Mouse (Mus musculus): Measurements from ENCODE around the gene Nup93. TPM values are rescaled to one million over a fixed set of nuclear protein-coding genes. Genes with fewer than 3 reads are reported as not detected.

Nup93 gene
- polyA plus RNA-seq, 1 experiment from 2014 or later, result 63.8 TPM

DNA sequence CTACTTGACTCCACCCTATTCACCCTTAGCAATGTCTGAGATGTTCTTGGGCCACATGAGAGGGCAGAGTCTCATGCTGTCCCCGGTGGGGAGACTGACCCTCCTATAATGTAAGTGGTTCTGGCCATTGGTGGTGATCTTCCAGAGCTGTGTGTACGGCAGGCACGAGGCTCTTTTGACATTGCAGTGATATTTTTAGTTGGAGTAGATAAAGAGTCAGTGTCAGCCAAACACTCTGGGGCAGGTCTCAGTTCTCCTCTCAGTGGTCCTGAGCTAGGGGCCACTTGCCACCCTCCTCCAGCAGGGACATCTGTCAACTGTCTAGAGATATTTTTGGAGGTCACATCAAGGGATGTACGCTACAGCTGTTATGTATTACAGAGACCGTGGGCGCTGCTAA, 142.9 kb downstream of the Nup93 start:
- H3K36me3 ChIP-seq (ENCODE audit: control insufficient read depth, insufficient read depth), result no peaks in the 10 kb centered on the region
- no peak overlapping the region for H3K9ac ChIP-seq (replicated peaks; ENCODE audit: low read depth, low read length)
- H3K27ac ChIP-seq (ENCODE audit: low read length), result no peak overlapping the region
- no peaks in the 10 kb centered on the region for H3K9me3 ChIP-seq (ENCODE audit: control insufficient read depth, low read length)
- no peaks in the 10 kb centered on the region for H3K27me3 ChIP-seq (replicated peaks; ENCODE audit: control insufficient read depth, insufficient read depth, low read length)
- no peak overlapping the region for H3K4me3 ChIP-seq (replicated peaks; ENCODE audit: low read length)
- ATAC-seq, result no peak
- H3K4me2 ChIP-seq (ENCODE audit: low read length), result no peak overlapping the region
- peaks cover 5% of the 10 kb centered on the region for H3K4me1 ChIP-seq (replicated peaks; ENCODE audit: control insufficient read depth, insufficient read depth, low read length)
- WGBS, result 87% methylated on average over 6 of the region's 6 CpGs

DNA sequence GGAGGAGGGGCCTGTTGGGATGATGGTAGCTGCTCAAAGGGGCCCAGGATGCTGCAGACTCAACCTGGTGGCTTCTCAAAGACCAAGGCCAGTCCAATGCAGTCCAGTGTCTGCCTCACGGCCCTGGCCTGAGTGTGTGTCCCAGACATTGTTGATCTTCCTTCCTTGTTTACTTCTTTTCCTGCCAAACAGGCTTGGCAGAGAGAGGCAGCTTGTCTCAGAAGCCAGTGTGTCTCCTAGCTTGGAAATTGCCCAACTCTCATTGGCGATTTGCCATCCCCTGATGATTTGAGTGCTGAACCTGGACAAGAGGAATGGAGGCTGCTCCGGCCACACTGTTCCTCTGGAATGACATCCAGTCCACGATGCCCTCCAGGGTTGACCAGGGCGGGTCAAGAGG, 144.2 kb downstream of the Nup93 start:
- Histone ChIP-seq H3K9me3 (ENCODE audit: control insufficient read depth, low read length) (no peaks in the 10 kb centered on the region), H3K9ac (replicated peaks; ENCODE audit: low read depth, low read length) (no peak overlapping the region), H3K36me3 (ENCODE audit: control insufficient read depth, insufficient read depth) (no peaks in the 10 kb centered on the region), H3K4me3 (replicated peaks; ENCODE audit: low read length) (no peak overlapping the region), H3K4me1 (replicated peaks; ENCODE audit: control insufficient read depth, insufficient read depth, low read length) (peaks cover 5% of the 10 kb centered on the region), H3K27ac (ENCODE audit: low read length) (no peak overlapping the region), H3K4me2 (ENCODE audit: low read length) (no peak overlapping the region), H3K27me3 (replicated peaks; ENCODE audit: control insufficient read depth, insufficient read depth, low read length) (no peaks in the 10 kb centered on the region)
- 56% methylated on average over 5 of the region's 5 CpGs for WGBS
- ATAC-seq, result no peak

DNA sequence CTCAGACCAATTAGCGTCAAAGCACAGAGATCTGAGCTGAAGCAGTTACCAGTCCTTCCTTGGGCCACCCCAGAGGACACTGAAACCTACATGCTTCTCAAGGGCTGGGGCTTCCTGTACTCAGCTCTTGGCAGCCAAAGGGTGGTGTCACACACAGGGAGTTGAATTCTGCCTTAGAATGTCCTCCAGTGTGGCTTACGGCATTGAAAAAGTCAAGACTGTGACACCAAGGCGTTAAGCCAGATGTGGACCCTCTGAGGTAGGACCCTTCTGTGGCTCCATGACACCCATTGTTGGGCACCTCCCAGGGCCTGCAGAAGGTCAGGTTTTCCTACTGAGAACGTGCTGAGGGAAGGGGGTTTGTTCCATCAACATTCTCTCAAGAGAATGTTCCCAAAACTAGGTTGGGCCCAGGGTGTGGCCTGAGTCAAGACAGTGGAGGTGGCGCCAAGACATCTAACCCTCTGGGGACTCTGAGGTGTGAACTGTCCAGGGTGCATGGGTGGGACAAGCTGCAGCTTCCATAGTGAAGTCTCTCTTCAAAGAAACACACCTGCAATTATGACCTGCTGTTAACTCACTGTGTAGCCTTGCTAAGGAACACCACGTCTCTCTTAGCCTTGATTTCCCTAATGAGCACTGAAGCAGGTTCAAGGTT, 147.5 kb downstream of the Nup93 start:
- no peak overlapping the region for H3K27ac ChIP-seq (ENCODE audit: low read length)
- 90% methylated on average over 6 of the region's 6 CpGs for WGBS
- no peak for ATAC-seq
- H3K9me3 ChIP-seq (ENCODE audit: control insufficient read depth, low read length), result no peaks in the 10 kb centered on the region
- no peak overlapping the region for H3K9ac ChIP-seq (replicated peaks; ENCODE audit: low read depth, low read length)
- H3K36me3 ChIP-seq (ENCODE audit: control insufficient read depth, insufficient read depth), result no peaks in the 10 kb centered on the region
- H3K4me3 ChIP-seq (replicated peaks; ENCODE audit: low read length), result no peak overlapping the region
- no peak overlapping the region for H3K4me2 ChIP-seq (ENCODE audit: low read length)
- H3K4me1 ChIP-seq (replicated peaks; ENCODE audit: control insufficient read depth, insufficient read depth, low read length), result peaks cover 5% of the 10 kb centered on the region
- H3K27me3 ChIP-seq (replicated peaks; ENCODE audit: control insufficient read depth, insufficient read depth, low read length), result no peaks in the 10 kb centered on the region

DNA sequence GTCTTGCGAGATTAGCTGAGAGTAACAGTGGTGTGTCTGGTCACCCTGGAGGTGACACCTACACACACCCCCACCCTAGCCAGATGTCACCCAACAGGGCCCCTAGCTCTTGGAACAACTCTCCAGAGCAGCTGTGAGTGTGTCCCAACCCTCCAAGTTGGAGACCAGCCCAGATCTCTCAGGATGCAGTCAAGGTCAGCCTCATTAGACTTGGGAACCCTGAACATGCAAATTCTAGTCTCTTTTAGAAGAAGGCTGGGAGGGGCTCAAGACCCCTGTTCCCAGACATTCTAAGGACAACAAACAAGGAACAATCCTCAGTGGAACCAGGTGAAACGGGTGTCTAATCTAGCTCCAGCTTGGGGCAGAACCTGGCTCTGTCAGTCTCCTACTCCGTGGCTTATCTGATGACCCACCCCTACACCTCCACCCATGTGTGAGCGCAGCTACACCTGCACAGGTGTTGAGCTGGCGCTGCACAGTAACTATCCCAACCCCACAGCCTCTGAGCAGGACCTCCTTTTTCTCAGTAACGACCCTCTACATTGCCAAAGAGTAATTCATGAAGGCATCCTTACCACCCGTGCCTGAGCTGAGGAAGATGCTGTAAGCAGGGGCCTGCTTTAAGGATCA, 148.4 kb downstream of the Nup93 start:
- H3K4me3 ChIP-seq (replicated peaks; ENCODE audit: low read length), result no peak overlapping the region
- no peaks in the 10 kb centered on the region for H3K9me3 ChIP-seq (ENCODE audit: control insufficient read depth, low read length)
- H3K27ac ChIP-seq (ENCODE audit: low read length), result no peak overlapping the region
- WGBS, result 76% methylated on average over 7 of the region's 7 CpGs
- H3K4me1 ChIP-seq (replicated peaks; ENCODE audit: control insufficient read depth, insufficient read depth, low read length), result peaks cover 5% of the 10 kb centered on the region
- no peaks in the 10 kb centered on the region for H3K27me3 ChIP-seq (replicated peaks; ENCODE audit: control insufficient read depth, insufficient read depth, low read length)
- no peak for ATAC-seq
- no peak overlapping the region for H3K4me2 ChIP-seq (ENCODE audit: low read length)
- no peaks in the 10 kb centered on the region for H3K36me3 ChIP-seq (ENCODE audit: control insufficient read depth, insufficient read depth)
- no peak overlapping the region for H3K9ac ChIP-seq (replicated peaks; ENCODE audit: low read depth, low read length)

DNA sequence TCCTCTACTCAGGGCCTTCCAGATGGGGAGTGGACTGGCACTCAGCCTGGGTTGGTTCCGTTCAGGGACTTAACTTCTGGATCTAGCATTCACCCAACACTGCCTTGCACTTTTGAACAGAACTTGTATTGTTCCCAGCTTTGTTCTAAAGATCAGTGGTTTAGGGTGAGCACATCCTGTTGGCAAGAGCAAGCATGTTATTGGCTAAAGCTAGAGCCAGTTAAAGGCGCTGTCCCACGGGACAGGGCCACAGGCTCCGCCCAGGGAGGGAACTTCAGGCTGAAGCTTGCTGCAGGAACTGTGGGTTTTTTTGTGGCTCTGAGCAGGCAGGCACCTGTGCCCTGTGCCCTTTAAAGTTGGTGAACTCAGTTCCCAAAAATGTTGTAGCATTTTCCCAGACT, 148.9 kb downstream of the Nup93 start:
- Histone ChIP-seq H3K9ac (replicated peaks; ENCODE audit: low read depth, low read length) (no peak overlapping the region), H3K27me3 (replicated peaks; ENCODE audit: control insufficient read depth, insufficient read depth, low read length) (no peaks in the 10 kb centered on the region), H3K4me3 (replicated peaks; ENCODE audit: low read length) (no peak overlapping the region), H3K27ac (ENCODE audit: low read length) (no peak overlapping the region), H3K4me2 (ENCODE audit: low read length) (no peak overlapping the region), H3K36me3 (ENCODE audit: control insufficient read depth, insufficient read depth) (no peaks in the 10 kb centered on the region), H3K4me1 (replicated peaks; ENCODE audit: control insufficient read depth, insufficient read depth, low read length) (peaks cover 5% of the 10 kb centered on the region), H3K9me3 (ENCODE audit: control insufficient read depth, low read length) (no peaks in the 10 kb centered on the region)
- no peak for ATAC-seq
- 45% methylated on average over 4 of the region's 4 CpGs for WGBS

DNA sequence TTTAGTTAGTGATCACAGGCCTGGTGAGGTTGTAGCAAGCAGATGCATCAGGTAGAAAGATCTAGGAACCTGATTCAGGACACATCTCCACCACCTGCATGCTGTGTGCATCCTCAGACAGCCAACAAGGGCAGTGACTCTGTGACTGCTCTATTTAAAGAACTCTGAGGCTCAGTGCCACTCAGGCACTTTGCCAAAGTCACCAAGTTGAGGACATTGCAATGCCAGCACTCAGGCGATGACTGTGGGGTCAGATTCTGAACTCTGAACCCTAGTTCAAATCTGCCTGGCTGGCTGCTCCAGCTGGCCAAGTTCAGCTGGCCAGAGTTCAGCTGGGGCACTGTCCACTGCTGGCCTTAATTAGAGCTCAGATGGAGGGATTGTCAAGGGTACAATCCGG, 149.5 kb downstream of the Nup93 start:
- no peaks in the 10 kb centered on the region for H3K4me1 ChIP-seq (replicated peaks; ENCODE audit: control insufficient read depth, insufficient read depth, low read length)
- no peak for ATAC-seq
- no peaks in the 10 kb centered on the region for H3K36me3 ChIP-seq (ENCODE audit: control insufficient read depth, insufficient read depth)
- H3K9me3 ChIP-seq (ENCODE audit: control insufficient read depth, low read length), result no peaks in the 10 kb centered on the region
- no peaks in the 10 kb centered on the region for H3K27me3 ChIP-seq (replicated peaks; ENCODE audit: control insufficient read depth, insufficient read depth, low read length)
- WGBS, result 91% methylated on average over 2 of the region's 2 CpGs
- H3K27ac ChIP-seq (ENCODE audit: low read length), result no peak overlapping the region
- H3K4me2 ChIP-seq (ENCODE audit: low read length), result no peak overlapping the region
- H3K9ac ChIP-seq (replicated peaks; ENCODE audit: low read depth, low read length), result no peak overlapping the region
- no peak overlapping the region for H3K4me3 ChIP-seq (replicated peaks; ENCODE audit: low read length)

DNA sequence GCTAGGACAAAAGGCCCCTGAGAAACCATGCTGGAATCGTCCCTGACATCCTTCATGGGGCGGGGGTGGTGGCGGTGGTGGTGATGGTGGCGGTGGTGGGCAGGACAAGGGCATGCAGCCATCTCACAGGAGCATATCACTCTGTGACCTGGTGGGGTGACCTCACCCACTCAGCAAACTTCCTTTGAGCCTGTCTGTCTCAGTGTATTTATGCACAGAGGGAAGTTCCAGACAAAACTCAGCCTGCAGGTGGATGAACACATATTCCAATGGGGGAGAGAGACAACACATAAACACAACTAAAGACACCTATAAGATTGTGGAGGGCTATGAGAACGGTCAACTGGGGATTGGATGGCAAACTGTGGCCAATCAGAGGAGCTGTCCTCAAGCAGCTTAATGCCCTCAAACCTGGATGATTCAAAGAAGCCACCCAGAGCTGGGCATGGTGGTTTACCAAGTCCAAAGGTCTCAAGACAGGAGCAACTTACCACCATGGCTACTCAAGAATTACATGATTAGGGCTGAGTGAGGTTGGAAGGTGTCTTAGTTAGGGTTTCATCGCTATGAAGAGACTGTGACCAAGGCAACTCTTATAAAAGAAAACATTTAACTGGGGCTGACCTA, 150.4 kb downstream of the Nup93 start:
- H3K9ac ChIP-seq (replicated peaks; ENCODE audit: low read depth, low read length), result no peak overlapping the region
- H3K36me3 ChIP-seq (ENCODE audit: control insufficient read depth, insufficient read depth), result no peaks in the 10 kb centered on the region
- WGBS, result 88% methylated on average over 6 of the region's 6 CpGs
- H3K27ac ChIP-seq (ENCODE audit: low read length), result no peak overlapping the region
- ATAC-seq, result no peak
- no peak overlapping the region for H3K4me2 ChIP-seq (ENCODE audit: low read length)
- H3K27me3 ChIP-seq (replicated peaks; ENCODE audit: control insufficient read depth, insufficient read depth, low read length), result no peaks in the 10 kb centered on the region
- H3K4me1 ChIP-seq (replicated peaks; ENCODE audit: control insufficient read depth, insufficient read depth, low read length), result no peaks in the 10 kb centered on the region
- no peak overlapping the region for H3K4me3 ChIP-seq (replicated peaks; ENCODE audit: low read length)
- H3K9me3 ChIP-seq (ENCODE audit: control insufficient read depth, low read length), result no peaks in the 10 kb centered on the region

DNA sequence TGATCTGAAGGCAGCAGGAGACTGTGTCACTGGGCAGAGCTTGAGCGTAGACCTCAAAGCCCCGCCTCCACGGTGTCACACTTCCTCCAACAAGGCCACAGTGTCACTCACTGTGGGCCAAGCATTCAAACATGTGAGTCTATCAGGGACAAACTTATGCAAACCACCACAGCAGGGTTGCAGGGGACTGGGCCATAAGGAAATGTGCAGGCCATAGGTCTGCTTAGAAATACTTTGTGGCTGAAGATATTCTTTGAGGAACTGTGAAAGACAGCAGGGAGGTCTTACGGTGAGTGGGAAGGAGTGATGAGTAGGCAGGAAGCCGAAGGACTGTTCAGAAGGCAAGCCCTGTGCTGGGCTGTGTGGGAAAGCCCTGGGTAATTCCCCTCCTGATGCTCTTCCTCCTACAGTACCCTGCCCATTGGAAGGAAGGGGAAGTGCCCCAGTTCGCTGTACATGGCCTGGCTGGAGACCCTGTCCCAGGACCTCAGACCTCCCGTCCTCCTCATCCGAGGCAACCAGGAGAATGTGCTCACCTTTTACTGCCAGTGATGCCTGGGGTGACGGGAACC, 151.1 kb downstream of the Nup93 start:
- Histone ChIP-seq H3K9me3 (ENCODE audit: control insufficient read depth, low read length) (no peaks in the 10 kb centered on the region), H3K9ac (replicated peaks; ENCODE audit: low read depth, low read length) (no peak overlapping the region), H3K36me3 (ENCODE audit: control insufficient read depth, insufficient read depth) (no peaks in the 10 kb centered on the region), H3K4me3 (replicated peaks; ENCODE audit: low read length) (no peak overlapping the region), H3K4me1 (replicated peaks; ENCODE audit: control insufficient read depth, insufficient read depth, low read length) (no peaks in the 10 kb centered on the region), H3K27ac (ENCODE audit: low read length) (no peak overlapping the region), H3K27me3 (replicated peaks; ENCODE audit: control insufficient read depth, insufficient read depth, low read length) (no peaks in the 10 kb centered on the region), H3K4me2 (ENCODE audit: low read length) (no peak overlapping the region)
- no peak for ATAC-seq
- 91% methylated on average over 9 of the region's 9 CpGs for WGBS
